Mouse (Mus musculus) brain, embryonic 18.5 days (tissue): Measurements from ENCODE around the gene 2900026A02Rik.

ENCODE experiments used
- DNase-seq: peaks from one replicate; pipeline ENCODE4 v3.0.0-alpha.2; 2012; ENCODE audit warnings: low read depth, low spot score

Gene 2900026A02Rik

DNA sequence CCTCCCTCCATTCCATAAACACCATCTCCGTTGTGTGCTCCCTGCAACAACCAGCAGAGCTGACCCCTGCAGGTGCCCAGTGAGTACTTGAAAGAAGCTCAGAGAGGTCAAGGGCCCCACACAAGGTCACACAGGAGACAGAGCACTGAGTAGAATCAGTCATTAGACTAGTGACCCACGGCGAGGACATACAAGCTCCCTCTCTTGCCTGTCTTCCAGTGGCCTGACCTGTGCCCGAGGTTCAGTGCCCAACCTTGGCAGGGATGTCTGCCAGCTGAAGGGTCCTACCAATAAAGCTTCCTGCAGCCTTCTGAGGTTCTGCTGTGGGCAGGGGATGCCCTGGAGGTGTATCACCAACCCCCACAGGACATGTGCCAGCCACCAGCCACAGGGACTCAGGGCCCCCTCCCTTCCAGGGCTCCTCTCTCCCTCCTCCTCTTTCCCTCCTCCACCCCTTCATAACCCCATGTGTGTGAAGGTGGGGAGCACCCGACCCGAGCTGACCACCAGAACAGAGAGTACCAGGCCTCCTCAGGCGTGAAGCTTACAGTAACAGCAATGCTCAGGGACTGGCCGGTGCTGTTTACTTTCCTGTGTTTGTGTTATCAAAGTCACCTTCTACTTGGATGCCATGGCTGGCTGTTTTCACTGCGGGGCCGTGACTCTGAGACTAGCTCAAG lies 8.7 kb downstream of the 2900026A02Rik start:
- DNase-seq, result no peak

DNA sequence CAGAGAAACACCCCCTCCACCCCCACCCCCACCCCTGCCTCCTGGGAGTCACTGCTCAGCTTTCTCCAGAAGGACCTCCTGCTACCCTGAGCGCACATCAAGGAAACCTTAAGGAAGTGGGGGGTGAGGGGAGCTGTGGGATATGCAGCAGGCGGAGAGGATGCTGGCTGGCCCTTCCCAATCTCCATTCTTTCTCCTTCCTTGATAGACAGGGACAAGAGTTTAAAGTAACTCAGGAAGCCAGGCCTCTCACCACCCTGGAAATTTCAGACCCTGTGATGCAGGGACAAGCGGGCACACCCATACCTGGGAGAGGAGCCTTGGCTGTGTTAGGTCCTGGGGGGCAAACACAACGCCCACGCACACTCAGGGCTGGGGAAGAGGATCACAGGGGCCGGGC lies 10.7 kb downstream of the 2900026A02Rik start:
- no peak for DNase-seq

DNA sequence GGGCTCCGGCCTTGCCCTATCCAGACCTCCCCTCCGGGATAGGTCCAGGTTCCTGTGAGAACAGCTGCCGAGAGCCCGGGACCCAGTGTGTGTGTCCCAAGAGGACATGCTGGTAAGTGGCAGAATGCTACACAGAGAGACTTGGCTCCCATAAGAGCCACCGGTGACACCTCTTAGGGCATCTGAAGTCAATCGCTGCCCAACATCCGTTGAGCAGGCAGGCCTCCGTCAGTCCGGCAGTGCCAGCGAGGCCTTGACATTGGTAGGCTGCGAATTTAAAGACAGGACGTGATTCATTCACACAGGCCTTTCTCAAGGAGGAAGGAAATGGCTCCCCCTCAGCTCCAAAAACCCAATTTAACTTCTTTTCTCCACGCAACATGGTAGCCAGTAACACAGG lies 11.1 kb downstream of the 2900026A02Rik start:
- DNase-seq, result no peak

DNA sequence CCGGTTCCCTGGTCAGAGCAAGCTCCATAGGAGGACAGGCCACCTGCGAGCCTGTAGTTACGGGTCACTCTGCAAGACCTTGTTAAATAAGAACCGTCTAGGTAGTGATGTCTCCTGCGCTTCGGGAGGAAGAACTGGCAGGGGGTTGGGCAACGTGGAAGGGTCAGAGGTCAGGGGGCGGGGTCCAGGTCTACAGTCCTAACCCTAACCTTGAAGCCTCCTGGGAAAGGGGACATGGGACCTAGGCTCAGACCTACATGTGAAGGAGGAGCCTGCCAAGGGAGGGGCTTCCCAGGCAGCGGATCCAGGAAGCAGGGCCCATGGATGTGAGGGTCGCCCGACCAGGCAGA lies 11.7 kb downstream of the 2900026A02Rik start:
- DNase-seq, result no peak

DNA sequence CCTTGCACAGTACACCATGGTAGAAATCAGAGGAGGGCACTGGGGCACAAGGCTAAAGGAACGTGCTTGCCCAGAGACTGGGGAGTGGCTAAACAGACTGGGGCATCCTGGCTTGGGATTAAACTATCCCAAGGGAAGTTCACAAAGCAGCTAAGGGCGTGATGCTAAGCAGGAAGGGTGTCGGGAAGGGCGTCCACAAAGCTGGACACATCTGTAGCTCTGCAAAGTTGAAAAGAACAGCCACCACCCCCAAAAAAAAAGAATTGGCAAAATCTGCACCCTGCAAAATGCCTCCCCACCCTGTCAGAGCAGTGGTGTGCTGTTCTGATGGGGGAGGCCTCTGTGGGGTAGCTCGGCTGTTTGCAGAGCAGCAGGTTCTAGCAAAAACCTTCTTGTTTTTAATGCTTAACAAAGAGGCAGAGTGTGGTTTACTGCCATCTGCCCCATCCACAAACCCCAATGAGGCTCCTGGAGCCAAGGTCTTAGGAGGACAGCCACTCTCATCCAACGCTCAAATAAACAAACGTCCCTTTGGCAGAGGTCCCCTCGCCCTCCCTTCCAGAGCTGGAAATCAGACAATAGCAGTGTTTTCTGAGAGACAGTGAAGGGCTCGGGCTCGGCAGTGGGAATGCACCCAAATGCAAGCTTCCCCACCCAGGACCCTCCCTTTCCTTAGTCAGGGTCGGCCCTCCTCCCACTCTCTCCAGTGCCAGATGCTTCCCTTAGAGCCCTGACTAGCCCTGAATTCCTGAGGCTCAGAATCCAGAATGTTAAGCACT lies 12.2 kb downstream of the 2900026A02Rik start:
- DNase-seq, result peak; percentile 43

DNA sequence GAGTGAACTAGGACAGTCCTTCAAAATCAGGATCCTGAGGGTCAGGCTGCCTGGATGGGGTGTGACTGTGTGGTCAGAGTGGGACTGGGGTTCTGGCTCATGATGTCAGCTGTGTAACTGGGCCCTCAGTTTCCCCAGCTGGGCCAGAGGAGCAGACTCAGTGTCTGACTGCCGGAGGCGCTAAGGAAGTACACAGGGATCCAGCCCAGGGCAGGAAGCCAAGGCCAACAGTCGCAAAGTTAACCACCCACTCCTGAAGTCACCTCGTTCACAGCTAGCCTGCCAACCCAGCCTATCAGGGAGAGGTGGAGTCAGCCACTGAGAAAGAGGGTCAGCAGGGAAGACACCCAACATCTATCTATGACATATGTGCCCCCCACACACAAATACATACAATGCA lies 13.0 kb downstream of the 2900026A02Rik start:
- DNase-seq, result no peak

DNA sequence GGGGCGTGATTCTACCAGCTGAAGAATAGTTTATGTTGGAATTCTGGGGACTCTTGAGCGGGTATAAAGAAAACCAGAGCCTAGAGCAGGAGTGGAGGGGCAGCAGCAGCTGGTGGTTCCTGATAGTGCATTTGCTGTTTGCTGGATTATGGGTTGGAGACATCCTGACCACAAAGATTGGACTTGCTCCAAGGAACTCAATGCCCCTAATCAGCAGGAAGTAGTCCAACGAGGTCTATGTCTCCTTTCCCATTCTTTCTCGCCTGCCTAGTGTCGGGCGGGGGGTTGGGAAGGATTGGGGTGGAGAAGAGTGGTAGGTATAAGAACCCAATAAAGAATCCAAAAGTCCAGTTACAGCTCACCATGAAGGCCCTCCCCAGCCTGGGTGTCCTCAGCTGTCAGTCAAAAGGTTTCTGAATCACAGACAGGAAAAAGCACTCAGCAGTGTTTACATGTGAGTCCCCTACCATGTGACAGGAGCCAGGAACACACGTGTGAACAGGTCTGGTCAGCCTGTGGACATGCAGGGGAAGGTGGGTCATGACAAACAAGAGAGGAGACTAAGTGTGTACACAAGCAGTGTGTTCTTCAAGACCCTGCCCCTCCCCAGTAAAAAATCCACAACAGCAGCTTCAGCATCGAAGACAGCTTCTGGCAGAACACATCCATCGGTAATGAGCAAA lies 14.2 kb downstream of the 2900026A02Rik start:
- DNase-seq, result no peak

DNA sequence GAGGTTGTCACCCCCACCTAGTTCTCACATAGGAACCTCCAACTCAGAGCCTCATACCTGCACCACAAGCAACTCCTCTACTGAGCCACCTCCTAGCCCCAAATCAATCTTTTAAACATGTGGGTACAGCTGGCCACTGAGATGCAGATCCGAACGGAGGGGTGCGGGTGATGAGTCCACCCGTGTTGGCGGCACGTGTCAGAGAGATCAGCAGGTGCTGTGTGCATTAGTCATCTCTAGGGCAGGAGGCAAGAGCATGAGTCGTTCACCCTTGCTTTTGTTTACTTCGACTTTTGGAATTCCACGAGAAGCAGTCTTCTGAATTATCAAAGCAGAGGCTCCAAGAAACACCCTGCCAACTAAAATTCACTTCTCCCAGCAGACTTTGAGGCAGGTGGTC lies 16.8 kb downstream of the 2900026A02Rik start:
- DNase-seq, result no peak

DNA sequence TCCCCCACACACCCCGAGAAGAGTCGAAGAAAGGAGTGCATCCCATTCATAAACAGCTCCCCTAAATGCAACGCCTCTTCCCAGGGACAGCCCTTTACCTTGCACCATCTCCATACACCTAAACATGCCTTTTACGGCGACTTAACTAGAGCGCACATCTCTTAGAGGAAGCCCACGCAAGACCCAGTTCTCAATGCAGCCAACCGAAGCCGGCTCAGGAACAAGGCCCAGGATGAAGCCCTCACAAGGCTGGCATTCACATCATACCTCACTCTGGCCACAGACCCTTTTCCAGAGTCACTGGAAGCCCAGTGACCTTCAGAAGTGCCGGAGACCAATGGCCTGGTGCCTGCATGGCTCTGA lies 21.3 kb downstream of the 2900026A02Rik start:
- DNase-seq, result no peak

DNA sequence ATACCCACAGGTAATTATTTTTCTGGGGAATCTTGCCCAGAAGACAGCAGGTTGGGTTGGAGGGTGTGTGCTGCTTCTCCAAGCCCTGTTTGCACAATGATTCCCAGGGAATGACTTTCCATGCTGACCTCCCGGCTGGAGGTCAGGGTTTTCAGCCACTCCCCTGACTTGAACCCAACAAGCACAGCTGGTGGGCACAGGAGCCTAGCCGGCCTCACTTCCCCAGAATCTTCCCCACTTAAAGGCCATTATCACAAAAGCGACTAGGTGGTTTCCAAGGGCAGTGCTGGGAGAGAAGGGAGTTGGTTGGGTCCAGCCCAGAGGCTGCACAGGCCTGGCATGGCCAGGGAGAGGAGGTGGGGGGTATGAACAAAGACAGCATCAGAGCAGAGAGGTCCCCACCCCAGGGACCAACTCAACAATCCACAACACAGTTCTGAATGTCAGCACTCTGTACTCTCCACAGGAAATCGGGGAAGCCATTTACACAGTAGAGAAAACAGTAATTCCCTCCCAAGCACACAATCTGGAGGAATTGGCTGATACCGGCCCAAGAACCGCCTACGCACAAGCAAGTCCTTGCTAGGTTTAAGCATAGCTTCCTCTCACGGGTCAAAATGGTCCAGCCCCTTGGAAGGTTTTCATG lies 21.8 kb downstream of the 2900026A02Rik start:
- no peak for DNase-seq

DNA sequence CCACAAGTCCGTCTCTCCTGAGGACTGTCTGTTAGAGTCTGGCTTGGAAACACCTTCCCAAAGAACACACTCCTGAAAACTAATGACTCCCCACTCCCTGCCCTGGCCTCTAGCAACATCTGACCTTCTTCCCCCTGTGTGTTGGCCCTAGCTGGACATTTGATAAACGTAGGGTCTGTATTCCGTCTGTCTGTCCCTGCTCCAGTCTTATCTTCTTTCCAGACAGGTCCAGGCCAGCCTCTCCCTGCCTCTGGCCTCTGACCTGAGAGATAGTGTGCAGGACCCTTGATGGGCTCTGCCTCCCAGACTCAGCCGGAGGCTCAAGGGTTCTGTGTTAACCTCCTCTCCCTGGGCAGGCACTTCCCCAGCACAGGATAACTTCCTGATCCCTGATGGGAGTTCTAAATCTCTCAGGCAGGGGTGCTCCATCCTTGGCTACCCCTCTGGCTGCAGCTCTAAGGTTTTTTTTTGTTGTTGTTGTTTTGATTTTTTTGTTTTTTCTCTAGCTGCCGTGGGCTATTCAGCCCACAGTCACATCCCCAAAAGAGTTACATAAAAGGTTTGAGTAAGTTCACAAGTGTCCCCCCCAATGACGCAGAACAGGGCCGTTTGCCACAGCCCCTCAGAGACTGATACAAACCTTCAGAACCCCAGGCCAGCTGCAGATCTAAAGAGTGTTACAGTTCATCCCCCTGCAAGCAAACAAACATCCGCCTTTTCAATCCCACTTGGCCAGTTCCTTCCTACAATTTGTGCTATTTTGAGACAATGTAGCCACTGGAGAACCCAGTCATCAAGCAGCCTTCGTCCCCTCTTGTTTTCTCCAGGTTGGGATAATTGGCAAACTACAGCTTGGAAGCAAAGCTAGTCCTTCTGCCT lies 23.9 kb downstream of the 2900026A02Rik start:
- no peak for DNase-seq

DNA sequence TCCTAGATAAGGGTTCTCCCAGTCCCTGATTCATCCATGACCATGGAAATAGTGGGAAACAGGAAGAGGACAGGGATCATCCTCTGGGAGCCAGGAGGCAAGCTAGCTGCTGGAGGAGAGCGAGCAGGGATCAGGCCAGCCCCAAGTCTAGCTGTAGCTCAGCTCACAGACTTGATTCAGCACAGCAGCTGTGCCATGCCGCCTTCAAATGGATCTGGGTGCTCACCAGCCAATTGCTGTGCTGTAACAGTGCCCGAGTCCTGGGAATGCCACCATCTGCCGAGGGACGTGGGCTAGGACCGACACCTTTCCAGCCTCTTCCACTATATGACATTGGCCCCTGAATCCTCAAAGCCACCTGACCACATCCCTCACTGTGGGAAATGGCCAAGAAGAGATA lies 25.1 kb downstream of the 2900026A02Rik start:
- no peak for DNase-seq

DNA sequence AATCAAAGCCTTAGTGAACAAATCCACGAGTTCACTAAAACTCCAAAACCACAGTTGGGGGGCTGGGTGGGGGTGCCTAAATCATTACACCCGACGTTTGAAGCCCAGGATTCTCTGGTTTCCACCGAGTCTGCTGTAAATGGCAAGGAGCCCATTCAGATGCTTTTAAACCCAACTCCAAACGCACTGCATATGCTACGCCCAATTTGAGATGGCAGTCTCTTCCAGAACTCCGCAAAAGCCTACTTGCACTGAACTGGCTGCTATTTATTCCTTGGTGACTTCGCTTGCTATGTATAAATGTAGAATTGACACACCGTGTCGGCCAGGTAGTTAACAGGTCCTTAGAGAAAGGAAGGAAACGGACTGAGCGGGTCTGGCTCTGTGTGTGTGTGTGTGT lies 25.6 kb downstream of the 2900026A02Rik start:
- peak; percentile 59 for DNase-seq

DNA sequence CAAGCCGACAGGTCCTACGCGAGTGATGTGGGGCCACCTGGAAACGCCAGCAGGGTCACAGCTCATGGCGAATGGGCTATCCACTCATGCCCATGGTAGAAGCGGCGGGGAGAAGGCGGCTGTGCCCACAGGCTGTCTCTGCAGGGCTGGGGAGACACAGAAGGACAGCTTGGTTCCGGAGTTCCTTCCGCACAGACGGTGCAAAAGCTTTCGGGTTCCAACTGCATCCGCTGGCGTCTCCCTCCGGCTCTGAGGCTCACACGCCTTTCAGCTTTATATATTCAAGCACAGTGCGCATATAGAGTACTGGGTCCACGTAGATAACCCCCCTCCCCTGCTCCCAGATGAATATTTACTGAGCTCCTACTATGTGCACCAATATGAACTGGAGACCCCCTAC lies 27.3 kb downstream of the 2900026A02Rik start:
- DNase-seq, result peak; percentile 42

DNA sequence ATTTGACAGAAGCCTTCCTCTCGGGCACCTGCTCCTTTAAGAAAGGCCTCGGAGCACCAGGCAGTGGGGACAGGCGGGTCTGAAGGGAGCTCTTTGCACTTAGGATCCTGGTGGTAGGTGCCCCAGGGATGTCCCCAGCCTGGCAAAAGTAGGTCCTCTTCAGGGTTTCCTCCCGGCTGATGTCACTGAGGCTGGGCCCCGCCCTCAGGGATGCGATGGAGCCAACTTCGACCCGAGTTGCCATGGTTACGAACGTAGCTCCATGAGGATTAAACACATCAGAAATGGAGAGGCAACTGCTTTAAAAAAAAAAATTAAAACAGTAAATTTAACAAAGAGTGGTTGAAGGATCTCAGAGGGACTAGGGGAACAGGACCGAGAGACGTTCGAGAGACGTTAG lies 29.1 kb downstream of the 2900026A02Rik start:
- peak; percentile 26 for DNase-seq

DNA sequence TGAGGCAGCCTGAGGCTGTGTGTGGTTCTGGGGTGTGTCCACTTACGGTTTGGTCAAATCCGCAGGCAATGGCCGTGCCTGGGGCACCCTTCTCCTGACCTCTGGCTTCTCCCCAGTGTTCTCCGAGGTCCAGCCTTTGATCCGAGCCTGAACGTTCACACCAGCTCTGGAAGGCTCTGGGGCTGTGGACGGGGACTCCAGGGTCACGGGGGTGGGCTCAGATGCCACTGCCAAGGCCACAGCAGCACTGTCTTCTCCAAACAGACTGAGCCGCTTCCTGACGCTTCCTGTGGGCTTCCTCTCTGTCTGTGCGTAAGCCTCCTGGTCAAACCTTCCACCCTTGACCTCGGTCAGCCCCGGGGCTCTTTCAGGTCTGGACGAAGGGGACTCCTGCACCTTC lies 30.5 kb downstream of the 2900026A02Rik start:
- DNase-seq, result no peak

DNA sequence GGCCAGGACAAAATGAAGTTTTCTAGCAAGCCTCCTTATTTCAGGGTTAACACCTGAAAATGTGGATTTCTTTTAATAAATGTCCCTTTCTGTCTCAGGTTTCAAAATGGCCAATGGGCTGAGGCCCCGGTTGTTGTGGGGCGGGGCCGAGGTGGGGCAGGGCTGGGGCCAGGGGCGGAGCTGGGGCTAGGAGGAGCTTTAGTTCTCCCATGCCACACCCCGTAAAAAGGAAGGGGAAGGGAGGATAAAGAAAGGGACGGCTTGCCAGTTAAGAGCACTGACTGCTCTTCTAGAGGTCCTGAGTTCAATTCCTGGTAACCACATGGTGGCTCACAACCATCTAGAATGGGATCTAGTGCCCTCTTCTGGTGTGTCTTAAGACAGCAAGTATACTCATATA lies 39.6 kb downstream of the 2900026A02Rik start:
- no peak for DNase-seq

DNA sequence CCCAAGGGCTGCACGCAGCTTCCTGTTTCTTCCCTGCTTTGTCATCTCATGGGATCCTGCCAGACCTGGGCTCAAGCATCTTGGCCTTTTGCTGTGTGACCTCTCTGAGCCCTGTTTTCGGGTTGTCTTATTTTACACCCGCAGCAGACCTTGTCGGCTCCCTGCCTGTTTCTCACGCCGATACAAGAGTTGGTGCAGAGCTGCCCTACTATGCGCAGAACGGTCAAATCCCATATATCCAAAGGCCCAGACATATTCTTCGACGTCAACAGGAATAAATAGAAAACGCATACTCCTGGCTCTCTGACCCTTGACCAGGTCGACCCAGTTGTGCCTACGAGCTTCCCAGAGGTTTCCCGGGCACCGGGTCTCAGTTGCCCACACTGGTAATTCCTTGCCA lies 40.3 kb downstream of the 2900026A02Rik start:
- DNase-seq, result no peak

DNA sequence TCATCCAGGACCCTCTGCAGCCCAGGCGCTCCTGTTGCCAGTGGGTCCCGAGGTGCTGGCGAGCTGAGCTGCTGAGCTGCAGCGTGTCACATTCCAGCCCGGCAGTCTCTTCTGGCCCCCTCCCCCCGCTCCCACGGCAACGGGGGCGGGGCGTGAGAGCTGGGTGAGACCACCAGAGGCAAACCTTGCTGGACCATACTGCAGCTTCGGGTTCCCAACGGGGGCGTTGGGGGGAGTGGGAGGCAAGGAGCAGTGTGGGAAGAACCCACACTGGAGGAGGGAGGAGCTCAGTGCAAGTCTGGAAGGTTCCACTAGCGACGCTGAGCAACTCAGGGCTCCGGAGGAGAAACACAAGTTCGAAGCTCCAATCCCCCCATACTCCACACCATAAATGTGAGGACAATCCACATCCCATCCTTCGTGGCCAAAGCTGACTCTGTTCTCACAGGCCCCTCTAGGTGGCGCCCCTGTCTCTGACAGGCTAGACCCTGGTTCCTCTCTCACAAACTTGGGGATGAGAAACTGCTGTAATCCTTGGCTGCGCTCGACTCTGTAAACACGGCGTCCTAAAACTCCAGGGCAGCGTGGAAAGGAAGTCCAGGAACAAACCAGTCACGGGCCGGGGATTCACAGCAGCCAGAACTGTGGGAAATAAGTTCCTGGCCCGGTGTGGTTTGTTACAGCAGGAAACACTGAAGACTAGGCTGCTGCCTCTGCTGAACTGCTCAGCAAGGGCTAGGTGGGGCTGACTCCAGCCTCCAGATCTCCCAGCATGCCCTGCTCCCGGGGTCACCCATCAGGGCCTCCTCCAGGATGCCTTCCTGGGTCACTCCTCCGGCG lies 41.0 kb downstream of the 2900026A02Rik start:
- DNase-seq, result peak; percentile 69

DNA sequence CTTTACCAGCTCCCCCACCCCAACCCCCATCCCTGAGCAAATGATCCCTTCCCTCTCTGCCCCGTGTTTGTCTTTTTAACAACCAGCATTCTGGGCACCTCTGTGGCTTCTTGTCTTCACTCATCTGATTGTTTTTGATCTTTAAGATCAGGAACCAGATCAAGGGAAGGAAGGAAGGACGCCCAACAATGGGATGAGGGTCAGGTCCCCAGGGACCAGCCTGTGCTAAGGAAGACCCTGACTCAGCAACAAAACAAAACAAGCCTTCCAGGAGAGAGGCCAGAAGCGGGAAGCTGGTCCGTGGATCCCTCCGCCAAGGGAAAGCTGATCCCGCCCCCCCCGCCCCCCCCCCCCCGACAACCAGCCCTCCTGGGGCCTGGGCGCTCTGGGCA lies 41.6 kb downstream of the 2900026A02Rik start:
- DNase-seq, result no peak

DNA sequence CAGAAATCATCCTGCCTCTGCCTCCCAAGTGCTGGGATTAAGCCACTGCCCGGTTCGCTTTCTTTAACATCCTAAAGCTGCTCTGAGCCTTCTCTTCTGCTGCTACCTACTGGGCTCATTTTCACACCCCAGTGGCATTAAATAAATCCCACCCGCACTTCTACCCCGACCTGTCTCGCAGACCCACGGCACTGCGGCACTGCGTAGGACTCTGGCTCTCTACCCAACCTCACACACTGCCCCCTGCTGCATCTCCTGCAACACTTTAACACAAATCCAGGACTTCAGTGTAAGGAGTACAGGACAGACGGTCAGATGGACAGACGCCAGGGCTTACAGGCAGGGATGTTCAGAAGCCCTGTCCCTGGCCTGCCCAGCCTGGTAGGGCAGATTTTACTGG lies 45.1 kb downstream of the 2900026A02Rik start:
- no peak for DNase-seq
